Mouse (Mus musculus) brain, embryonic 14.5 days (tissue): ENCODE measurements around the gene Atxn7l3.

ENCODE experiments used
- CTCF ChIP-seq: fragments of 200-500 bp; IDR thresholded peaks from 2 replicates; pipeline ENCODE4 v1.5.1; 2012; ENCODE audit warnings: inconsistent platforms, mild to moderate bottlenecking, moderate library complexity, borderline replicate concordance; ENCODE audit not compliant: insufficient read depth, insufficient read length; ENCODE audit errors: extremely low read depth
- POLR2A ChIP-seq: fragments of 200-500 bp; IDR thresholded peaks from 2 replicates; pipeline ENCODE4 v1.6.1; 2012; ENCODE audit warnings: mild to moderate bottlenecking, inconsistent platforms, borderline replicate concordance; ENCODE audit not compliant: poor library complexity, insufficient read depth, insufficient read length, severe bottlenecking; ENCODE audit errors: extremely low read depth

GRCm38 (mm10) chr11:102314321-102314720 is 17.9 kb upstream of the Atxn7l3 start:
- TF ChIP-seq POLR2A (no peak), CTCF (no peak)
